Comparison of ENCODE assay signal across 9 mouse cellular contexts in the genomic region with DNA sequence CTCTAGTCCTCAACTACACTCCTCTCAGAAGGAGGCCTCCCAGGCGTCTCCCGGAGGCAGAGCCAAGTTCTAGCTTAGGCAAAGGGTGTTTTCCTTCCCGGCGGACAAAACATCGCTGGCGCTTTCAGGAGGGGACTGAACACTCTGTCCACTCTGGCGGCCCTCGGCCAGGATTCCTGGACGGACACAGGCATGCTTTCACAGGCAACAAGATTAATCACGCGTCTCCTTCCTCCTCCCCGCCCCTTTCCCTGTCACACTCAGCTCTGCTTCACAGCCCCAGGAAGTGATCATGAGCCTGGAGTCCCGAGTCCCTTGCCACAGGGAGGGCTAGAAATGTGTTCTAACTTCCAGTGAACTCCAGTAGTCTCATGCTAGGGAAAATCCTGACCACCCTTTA.
DNase-seq lines count a peak whose midpoint lies in the region; ATAC-seq and TF ChIP-seq lines count a peak whose summit lies in the region.
"Had no signal": no experiment of that assay in that cellular context is flagged by ENCODE, and none has a peak within 500 bp of the region (broad histone marks: within the 10 kb centered on the region; RNA-seq: fewer than 3 reads in every experiment).

No protein-coding gene starts in this region.

- H3K27me3 ChIP-seq in liver, embryonic 12.5 days (replicated peaks), result peaks cover 48% of the 10 kb centered on the region
- no peaks in the 10 kb centered on the region for H3K27me3 ChIP-seq in intestine, postnatal 0 days (replicated peaks; ENCODE audit: control insufficient read depth, insufficient read depth, low read length)
- H3K27me3 ChIP-seq in limb, embryonic 11.5 days (ENCODE audit: control insufficient read depth, insufficient read depth, low read length), result no peaks in the 10 kb centered on the region

- no peak overlapping the region for H3K27ac ChIP-seq in liver, embryonic 12.5 days
- peak overlapping the region; percentile 76 for H3K27ac ChIP-seq in intestine, postnatal 0 days (ENCODE audit: low read depth, low read length)
- peak overlapping the region; percentile 96 for H3K27ac ChIP-seq in limb, embryonic 11.5 days (replicated peaks; ENCODE audit: low read depth, low read length)

- 12% methylated on average over 13 of the region's 13 CpGs for WGBS in liver, embryonic 12.5 days (ENCODE audit: insufficient replicate concordance)
- WGBS in intestine, postnatal 0 days, result 17% methylated on average over 12 of the region's 13 CpGs
- 19% methylated on average over 13 of the region's 13 CpGs for WGBS in limb, embryonic 11.5 days

- peaks cover 5% of the 10 kb centered on the region; the same call in 1 of the 2 replicates for H3K4me1 ChIP-seq in liver, embryonic 12.5 days
- H3K4me1 ChIP-seq in intestine, postnatal 0 days (replicated peaks; ENCODE audit: control insufficient read depth, insufficient read depth, low read length), result peaks cover 28% of the 10 kb centered on the region
- peaks cover 64% of the 10 kb centered on the region for H3K4me1 ChIP-seq in limb, embryonic 11.5 days (ENCODE audit: control insufficient read depth, insufficient read depth, low read length)

- H3K9me3 ChIP-seq in liver, embryonic 12.5 days (replicated peaks), result no peaks in the 10 kb centered on the region
- H3K9me3 ChIP-seq in intestine, postnatal 0 days (ENCODE audit: control insufficient read depth), result no peaks in the 10 kb centered on the region
- no peaks in the 10 kb centered on the region for H3K9me3 ChIP-seq in limb, embryonic 11.5 days (ENCODE audit: control insufficient read depth, low read length)
- H3K9me3 ChIP-seq: G1E had no signal

- H3K36me3 ChIP-seq in liver, embryonic 12.5 days, result no peaks in the 10 kb centered on the region
- no peaks in the 10 kb centered on the region for H3K36me3 ChIP-seq in intestine, postnatal 0 days (ENCODE audit: control insufficient read depth, insufficient read depth)
- H3K36me3 ChIP-seq in limb, embryonic 11.5 days (ENCODE audit: control insufficient read depth, insufficient read depth, low read length), result no peaks in the 10 kb centered on the region
- H3K36me3 ChIP-seq: G1E had no signal

- peak; percentile 37 for DNase-seq in liver
- peak; percentile 73 for DNase-seq in embryo, embryonic 10.5 days (ENCODE audit: low spot score)
- peak; percentile 97 for DNase-seq in heart, adult 8-10 months (ENCODE audit: low spot score)
- DNase-seq in limb, embryonic 11.5 days (ENCODE audit: low spot score), result peak; percentile 55
- peak; percentile 83 for DNase-seq in ovary, adult 18-20 months (ENCODE audit: low spot score)

- no peak for TF ChIP-seq CTCF in intestine, postnatal 0 days (IDR thresholded peaks at IDR 0.05; ENCODE audit: low read depth)

- H3K4me2 ChIP-seq in liver, embryonic 12.5 days, result no peak overlapping the region
- H3K4me2 ChIP-seq in intestine, postnatal 0 days (replicated peaks; ENCODE audit: low read depth), result no peak overlapping the region
- H3K4me2 ChIP-seq in limb, embryonic 11.5 days (ENCODE audit: low read depth, severe bottlenecking), result peak overlapping the region; percentile 8; the same call in 1 of the 2 replicates

- ATAC-seq in liver, embryonic 12.5 days, result no peak
- 0 out of 2 replicates have a peak, but pooled peaks have one; percentile 6 for ATAC-seq in intestine, postnatal 0 days
- no peak for ATAC-seq in limb, embryonic 11.5 days (ENCODE audit: insufficient number of reproducible peaks, low FRiP score, low TSS enrichment, low read depth)
- no peak for ATAC-seq in erythroid progenitor cell, adult 5-6 weeks (replicated peaks; ENCODE audit: low FRiP score, poor library complexity, severe bottlenecking)

- H3K9ac ChIP-seq in liver, embryonic 12.5 days, result no peak overlapping the region
- H3K9ac ChIP-seq in intestine, postnatal 0 days (ENCODE audit: low read depth, low read length), result no peak overlapping the region; the same call in 1 of the 2 replicates
- H3K9ac ChIP-seq in limb, embryonic 11.5 days (ENCODE audit: low read length), result peak overlapping the region; percentile 35

- no peak overlapping the region for H3K4me3 ChIP-seq in liver, embryonic 12.5 days
- no peak overlapping the region for H3K4me3 ChIP-seq in intestine, postnatal 0 days (ENCODE audit: low read depth, low read length)
- H3K4me3 ChIP-seq in limb, embryonic 11.5 days (ENCODE audit: low read depth, low read length), result no peak overlapping the region

Comparison
In these comparisons a context has a peak if more than half of its experiments do, and no peak if none do; other contexts are left out.
1. DNase-seq: peak in every context shown above with its lines; median percentile 97 in heart, adult 8-10 months; 83 in ovary, adult 18-20 months; 73 in embryo, embryonic 10.5 days; 55 in limb, embryonic 11.5 days; 37 in liver.